Mouse (Mus musculus) Muller cell, postnatal 12 days (primary cell): ENCODE results near the gene Ppp2r1b.

Source experiments
- DNase-seq: peaks from one replicate; pipeline ENCODE4 v3.0.0-alpha.2; 2015; ENCODE audit errors: inconsistent ontology term

The Ppp2r1b gene

DNA sequence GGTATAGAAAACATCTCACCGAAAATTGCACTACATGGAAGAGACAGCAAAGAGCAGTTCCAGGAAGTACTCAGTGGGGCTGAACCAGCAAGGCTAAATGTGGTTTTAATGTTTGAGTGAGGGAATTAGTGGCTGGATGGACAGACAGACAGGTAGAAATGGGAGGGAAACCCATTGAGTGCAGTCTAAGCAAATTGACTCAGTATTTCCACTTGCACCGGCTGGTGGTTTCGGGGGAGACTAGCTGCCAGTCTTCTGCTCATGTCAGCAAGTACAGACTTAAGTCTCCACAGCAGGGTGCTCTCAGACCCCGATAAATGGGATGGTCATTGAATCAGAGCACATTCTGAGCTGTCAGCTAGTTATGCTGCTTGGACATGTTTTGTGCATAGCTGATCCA is 9.0 kb upstream of the Ppp2r1b start:
- DNase-seq = no peak

DNA sequence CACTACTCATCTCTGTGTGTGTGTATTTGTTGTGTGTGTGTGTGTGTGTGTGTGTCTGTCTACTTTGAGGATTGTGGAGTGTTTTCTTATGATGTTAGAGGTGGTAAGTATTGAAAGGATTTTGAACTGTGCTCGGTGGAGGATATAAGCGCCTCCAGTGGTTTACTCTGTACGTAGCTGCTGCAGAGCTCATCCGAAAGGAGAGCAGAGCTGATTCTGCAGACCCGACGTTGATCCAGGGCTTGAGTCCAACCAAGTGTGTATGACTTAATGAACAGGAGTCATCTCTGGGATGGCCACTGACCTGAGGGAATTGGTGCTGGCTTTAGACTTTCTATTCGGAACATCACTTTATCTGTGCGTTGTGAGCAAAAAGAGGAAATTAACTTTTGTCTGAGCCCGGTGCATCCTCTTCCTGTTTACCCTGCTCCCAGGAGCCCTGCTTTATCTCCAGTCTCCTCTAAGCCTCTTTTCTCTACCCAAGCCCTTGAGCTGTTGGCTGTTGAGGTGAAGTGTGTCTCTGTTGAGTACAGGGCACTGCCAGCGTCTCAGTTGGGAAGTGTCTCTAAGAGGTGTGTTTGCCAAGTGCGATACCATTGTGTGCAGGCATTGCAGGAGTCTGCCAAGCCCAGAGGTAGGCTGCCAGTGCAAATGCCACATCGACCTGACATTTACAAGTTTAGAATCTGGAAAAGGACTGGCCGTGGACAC is 3.9 kb upstream of the Ppp2r1b start:
- DNase-seq = no peak

DNA sequence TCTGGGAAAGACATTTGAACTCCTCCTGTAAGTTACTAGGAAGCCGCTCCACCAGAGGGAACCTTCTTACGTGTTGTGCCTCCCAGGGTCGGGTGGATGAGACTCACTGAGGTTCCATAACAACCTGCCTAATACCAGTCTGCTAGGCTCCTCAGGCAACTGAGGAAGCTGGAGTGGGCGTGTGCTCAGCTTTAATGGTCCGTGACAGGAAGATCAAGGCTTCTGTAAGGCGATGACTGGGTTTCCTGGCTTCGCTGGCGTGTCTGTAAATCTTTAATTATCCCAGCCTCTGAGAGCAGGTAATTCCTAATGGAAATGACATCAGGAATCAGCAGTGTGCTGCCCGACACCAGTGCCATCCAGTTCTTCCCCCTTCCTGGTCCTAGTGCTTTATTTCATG is 446 bp downstream of the Ppp2r1b start:
- no peak for DNase-seq

DNA sequence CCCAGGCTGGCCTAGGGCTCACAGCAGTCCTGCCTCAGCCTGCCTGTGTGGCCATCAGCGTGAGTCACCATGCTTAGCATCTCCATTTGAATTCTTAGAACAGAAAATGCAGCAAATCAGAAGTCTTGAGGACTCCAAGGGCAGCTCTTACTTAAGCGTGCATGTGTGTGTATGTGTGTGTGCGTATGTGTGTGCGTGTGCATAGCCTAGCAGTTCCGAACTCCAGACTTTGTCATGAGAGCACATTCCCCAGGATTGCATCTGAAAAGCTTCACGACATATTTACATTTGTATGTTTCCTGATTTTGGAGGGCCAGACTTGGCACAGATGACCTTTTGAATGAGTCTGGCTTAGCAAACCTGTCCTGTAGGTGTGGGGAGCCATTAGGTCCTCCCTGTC is 2.0 kb downstream of the Ppp2r1b start:
- no peak for DNase-seq

DNA sequence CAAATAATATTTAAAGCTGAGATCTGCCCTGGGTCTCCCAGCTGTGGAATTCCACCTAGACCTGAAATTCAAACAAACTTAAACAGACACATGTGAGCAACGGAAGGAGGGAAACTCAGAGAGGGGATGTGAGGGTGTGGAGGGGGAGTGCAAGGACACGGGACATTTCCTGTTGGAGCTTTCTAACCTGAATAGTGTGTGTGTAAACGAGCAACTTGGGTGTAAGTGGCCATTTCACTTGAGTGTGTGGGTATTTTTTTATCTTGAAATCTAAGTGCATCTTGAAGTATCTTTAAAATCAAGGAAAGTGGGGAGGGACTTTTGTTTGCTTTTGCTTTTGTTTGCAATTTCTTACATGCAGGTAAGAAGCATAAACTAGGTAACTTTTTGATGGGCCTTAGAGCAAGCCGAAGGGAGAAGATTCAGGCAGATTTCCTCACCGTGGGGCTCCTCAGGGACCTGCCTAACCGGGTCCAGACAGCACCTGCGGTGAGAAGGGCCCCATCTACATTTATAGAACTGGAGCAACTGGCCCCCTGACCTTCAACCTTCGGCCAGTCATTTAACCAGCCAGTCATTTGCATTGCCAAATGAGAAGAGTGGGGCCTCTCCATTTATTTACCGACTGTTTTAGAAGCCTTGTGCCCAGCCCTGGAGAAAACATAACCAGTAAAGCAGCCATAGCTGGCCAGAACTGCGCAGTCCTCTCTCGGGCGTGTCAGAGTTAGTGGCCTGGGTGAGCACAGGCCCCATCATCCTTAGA is 2.7 kb downstream of the Ppp2r1b start:
- no peak for DNase-seq

DNA sequence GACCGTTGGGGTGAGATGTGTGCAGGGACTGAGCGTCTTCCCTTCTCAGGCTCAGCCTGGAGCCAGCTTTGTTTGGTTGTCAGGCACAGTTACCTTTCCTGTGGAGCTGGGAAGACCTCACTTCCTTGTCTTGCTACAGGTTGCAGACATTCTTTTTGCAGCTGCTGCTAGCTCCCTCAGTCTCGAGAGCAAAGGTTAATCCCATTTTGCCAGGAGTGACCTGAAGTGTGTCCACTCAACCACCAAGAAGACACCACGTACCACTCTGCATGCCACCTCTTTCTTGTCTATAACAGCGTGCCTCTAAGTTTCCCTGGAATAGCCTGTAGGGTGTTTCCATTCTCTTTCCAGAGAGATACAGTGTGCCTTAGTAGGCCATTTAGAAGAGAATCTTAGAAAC is 3.7 kb downstream of the Ppp2r1b start:
- no peak for DNase-seq

DNA sequence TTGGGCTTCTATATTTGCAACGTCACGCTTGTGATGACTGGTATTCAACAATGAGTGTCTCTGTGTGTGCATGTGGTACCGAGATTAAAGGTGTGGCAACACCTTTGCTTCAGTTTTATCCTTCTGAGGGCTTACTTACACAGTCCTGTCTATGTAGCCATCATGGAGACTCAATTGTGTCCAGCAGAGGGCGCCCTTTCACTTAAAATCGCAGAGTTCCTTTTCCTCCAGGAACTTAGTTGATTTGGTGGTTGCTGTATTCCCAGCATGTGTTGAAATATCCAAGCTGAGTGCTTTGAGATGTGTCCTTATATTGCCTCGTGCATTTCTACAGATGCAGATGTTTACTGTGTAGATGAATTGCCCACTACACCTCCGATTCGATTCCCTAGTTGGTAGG is 4.1 kb downstream of the Ppp2r1b start:
- peak; percentile 62 for DNase-seq

DNA sequence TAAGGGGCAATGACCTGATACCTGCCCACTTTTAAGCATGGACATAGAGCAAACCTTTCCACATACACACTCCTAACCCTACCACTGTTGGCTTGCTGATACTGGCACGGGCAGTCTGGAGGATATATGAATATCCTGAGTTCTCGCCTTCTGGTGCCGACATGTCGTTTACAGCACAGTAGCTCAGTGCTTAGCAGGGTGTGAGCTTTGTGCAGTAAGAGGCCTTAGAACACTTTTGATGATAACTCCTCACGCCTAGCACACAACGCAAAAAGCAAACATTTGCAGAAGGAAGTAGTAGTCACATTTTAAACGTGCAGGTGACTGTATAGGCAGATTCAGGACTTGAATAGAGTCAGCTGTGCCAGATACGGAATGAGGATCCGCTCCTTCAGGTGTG is 4.7 kb downstream of the Ppp2r1b start:
- DNase-seq = no peak

DNA sequence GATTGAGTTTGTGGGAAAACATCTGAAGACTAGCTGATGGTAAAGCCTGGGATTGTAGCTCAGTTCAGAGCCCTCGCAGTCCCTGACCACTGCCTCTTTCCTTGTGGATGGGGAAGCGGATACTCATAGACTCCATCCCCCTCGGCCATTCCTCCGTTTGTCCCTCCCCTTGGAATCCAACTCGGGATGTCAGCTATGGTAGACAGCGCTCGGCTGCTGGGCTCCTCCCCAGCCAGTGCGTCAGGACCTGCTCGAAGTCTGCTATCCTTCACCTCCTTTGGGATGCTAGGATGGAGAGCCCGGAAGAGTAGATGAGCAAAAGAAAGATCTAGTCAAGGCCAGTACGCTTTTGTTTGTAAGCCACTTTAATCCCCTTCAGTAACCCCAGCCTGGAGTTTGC is 5.2 kb downstream of the Ppp2r1b start:
- DNase-seq = peak; percentile 48

DNA sequence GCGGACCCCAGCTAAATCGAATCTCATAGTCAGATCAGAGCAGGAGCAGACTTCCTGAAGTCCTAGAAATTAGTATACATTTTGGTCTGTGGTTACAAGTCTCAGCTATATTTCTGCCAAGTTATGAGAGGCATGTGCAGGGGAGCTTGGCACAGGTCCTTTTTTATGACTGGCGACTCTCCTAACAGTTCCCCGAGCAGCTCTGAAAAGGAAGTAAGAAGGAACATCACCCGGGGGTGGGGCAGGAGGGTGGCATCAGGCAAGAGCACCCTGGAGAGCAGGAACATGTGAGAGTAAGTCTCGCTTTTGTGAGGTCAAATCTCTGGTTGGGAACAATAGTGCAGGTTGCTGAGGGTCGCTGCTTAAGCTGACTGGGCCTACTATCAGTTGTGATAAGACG is 5.6 kb downstream of the Ppp2r1b start:
- DNase-seq = peak; percentile 78

DNA sequence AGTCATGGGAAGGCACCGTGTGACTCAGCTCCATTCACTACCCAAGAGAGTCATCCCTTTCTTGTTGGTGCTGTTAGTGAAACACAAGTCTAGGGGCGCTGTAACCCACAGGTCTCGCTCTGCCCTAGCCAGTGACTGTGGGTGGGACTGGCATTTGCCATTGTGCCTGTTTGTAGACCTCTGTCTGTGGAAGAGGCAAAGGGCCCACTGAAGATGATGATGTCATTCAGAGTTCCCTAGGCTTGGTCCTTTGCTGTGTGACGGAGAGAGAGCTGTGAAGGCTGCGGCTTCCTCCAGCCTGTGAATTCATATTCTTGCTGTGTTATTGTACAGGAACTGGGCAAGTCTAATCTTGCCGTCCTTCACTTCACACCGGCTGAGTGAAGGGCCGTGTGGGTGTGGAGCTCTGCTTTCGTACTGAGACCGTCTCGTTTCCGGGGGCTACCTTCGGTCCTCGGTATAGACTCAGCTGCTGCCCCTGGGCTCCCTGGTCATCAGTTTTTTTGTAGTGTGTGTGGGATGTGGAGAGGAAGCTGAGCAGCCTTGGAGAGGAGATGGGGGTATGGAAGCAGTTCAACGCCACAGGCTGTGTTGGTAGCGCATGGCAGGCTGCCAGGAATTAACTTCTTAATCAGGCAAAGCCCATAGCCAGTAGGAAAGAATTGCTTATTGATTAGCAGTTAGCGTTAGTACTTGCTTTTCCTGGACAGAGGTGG is 7.7 kb downstream of the Ppp2r1b start:
- DNase-seq = no peak

DNA sequence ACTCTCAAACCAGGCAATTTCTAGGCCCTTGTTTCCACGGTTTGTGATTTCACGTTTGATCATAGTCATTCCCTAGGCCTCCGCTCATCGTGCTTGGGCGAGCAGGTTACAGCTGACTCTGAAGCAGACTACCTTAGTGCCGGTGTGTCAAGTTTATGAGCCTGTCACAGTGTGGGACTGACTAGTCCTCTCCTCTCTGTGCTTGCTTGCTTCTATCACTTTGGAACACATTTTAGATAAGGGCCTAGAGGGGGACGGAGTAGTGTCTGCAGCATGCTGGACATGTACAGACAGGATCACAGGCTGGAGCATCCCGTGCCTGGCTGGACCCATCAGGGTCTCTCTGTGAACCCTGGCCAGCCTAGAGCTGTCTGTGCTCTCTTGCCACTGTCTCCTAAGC is 9.3 kb downstream of the Ppp2r1b start:
- DNase-seq = no peak

DNA sequence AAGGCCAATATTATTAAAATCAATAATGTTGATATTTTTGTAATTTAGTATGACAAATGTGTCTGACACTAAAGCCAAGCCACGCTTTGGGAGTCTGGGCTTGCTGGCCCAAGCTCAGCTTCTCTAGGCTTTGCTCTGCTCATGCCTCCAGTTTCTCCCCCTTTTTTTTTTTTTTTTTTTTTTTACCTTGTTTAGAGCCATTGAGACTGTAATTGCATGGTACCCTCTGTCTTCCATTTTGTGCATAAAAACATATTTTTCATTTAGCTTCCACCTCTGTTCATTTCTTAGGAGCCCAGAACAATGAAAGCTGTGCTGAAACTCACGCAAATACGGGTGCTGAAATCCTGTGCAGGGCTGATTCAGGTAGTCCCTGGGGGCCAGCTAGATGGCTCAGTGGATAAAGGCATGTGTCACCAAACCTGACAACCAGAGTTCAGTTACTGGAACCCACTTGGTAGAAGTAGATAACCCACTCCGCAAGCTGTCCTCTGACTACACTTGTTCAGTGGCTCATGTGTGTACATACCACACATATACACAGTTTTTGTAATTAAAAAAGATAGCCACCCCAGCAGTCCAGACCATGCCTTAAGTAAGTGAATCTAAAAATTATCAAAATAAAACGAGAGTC is 10.1 kb downstream of the Ppp2r1b start:
- no peak for DNase-seq

DNA sequence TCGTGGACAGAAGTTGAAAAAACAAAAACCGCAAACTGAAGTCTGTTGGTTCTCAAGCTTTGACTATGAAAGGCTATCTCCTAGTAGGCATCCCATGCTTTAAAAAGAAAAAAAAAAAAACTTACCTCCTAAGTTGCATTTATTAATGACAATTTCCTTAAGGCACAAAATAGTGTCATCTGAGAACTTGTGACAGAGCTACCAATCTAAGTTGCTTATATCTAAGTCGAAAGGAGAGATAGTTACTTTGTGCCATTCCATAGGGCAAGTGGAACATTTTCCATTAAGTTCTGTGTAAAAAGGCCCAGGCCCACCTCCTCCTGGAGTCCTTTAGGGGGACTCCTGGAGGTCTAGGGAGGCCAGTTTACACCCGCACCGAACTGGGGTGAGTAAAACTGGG is 10.7 kb downstream of the Ppp2r1b start:
- no peak for DNase-seq

DNA sequence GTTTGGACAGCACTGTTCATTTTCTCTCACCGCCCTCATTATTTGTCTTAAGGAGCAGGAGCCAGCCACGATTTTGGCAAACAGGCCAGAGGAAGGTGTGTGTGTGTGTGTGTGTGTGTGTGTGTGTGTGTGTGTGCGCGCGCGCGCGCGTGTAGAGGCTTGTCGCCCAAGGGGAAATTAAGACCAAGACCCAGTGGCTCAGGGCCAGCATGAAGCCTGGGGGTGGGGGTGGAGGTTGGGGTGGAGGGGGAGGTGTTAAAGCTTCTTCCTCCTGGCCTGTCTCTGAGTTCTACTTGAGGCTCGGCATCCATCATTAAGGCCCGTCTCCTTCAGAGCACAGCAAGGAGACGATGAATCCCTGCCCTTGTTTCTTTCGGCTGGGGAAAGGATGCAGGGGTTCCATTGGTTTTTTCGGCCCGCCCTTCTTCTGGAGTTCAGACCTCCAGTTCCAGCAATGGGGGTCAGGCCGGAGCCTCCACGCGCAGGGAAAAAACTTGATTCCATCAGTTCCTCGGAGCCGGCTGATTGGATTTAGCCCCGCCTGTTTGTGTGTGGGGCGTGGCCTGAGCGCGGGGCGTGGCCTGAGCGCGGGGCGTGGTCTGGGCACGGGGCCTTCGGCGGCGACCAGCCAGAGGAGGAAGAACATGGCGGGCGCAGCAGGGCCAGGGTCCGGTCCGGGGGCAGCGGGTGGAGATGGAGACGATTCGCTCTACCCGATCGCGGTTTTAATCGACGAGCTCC is 11.4 kb downstream of the Ppp2r1b start:
- peak; percentile 95 for DNase-seq

DNA sequence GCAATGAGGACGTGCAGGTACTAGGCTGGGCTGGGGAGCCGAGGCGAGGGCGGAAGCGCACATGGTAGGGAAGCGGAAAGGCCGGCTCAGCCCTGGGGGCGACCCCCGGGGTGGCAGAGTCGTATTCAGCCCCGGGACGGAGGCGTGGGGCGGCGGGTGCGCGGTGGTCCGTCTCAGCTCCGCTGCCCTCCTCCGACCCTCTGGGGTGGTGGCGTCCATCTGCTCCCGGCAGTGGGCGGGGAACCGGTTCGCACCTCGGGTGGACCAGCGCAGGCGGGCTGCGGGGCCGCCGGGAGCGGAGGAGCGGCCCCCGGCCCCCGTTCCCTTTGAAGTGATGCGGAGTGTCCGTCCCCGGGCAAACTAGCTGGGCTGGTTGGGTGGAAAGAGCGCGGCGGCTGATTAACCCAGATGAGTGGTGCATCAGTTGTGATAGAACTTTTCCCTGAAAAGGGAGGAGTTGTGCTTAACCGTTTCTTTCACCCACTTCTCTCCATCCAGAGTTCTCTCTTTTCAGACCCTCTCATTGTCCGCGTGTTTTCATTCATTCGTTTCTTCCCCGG is 12.1 kb downstream of the Ppp2r1b start:
- peak; percentile 68 for DNase-seq

DNA sequence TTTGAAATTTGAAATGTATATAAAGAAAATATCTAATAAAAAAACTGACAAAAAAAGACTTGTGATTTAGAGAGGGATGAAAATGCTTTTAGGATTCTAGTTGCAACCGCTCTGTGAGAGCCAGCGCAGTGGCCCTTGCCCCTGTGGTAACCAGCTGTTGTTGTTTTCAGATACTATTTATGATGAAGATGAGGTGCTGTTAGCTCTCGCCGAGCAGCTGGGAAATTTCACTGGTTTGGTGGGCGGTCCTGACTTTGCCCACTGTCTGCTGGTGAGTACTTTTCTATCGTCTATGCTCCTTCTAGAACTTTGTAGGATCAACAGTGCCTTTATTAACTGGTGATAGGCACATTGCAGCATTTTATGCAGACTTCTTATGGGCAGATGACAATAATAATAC is 13.6 kb downstream of the Ppp2r1b start:
- DNase-seq = no peak

DNA sequence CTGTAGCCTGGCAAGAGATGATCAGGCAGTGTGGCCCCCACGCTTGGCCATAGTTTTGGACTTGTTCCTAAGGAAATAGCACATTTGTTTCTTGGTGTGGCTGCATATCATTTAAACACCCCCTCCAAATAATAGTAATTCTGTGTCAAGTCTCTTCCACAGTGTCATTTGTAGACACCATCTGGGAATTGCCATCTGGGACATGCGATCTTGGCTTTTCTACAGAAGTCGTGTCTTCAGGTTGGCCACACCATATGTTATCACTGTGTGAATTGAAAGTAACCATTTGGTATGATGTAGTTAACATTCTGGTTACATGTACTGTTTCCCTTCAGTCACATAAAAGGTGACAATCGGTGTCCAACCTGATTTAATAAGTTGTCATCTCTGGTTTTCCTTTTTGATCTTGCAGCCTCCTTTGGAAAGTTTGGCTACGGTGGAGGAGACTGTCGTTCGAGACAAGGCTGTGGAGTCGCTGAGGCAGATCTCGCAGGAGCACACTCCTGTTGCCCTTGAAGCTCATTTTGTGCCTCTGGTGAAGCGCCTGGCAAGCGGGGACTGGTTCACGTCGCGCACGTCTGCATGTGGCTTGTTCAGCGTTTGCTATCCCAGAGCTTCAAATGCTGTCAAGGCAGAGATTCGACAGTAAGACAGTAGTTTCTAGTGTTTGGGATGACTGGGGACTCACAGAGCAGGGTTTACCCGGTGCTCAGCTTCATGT is 16.2 kb downstream of the Ppp2r1b start:
- no peak for DNase-seq

DNA sequence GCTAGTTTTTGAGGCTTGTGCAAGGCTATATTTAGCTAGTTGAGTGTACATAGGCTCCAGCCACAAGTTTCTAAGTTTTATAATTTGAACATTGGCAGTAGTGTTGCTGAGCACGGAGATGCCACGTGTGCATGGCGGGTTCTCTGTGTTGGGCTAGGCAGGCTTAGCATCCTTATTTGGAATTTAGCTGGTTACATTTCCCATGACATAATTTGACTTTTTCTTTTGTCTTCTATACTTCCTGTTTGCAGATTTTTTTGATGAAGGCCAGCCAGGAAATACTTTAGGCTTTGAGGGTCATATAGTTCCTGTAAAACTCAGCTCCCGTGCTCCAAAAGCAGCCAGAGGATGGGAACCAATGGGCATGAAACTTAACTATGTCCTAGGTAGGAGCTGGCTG is 18.7 kb downstream of the Ppp2r1b start:
- DNase-seq = no peak

DNA sequence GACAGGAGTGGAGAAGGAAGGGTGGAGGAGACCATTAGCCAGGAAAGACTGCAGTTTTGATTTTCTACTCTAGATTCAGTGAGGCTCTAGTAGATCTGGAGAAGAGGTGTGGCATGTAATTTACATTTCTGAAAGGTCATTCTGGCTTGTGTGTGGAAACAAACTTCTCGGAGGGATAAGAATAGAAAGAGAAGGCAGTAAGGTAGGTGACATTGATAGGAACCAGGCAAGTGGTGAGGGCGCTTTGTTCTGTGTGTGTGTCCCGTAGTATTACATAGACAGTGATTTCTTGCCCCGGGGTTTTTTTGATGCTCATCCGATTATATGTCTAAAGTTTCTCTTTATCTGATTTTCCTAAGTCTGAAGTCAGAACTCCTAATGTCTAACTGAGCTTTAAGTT is 19.8 kb downstream of the Ppp2r1b start:
- no peak for DNase-seq

DNA sequence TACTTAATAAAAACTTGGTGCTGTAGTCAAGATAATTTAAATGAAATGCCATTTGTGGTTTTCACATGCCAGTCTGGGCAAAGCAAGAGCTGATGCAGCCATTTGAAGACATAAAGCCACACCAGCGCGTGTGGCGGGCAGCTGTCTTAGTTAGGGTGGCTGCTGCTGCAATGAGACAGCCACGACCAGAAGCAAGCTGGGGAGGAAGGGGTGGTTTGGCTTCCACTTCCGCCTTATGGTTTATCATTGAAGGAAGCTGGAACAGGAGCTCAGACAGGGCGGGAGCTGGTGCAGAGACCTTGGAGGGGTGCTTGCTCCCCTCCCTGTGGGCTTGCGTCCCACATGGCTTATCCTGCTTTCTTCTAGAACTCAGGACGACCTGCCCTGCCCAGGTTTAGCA is 20.7 kb downstream of the Ppp2r1b start:
- no peak for DNase-seq
